Mouse (Mus musculus): ENCODE results near the gene 6430531B16Rik. TPM values are rescaled to one million over a fixed set of nuclear protein-coding genes. Genes with fewer than 3 reads are reported as not detected.
A peak's percentile ranks its signal among the peaks of the same experiment; 100 is the strongest.

The 6430531B16Rik gene
- total RNA-seq, 1 experiment from 2014 or later, result 1.1 TPM

- ATAC-seq (replicated peaks in 1 of 2; ENCODE audit: insufficient read depth in 1 of 2, low FRiP score in 2 of 2, low TSS enrichment in 1 of 2, low read depth in 1 of 2, poor library complexity in 2 of 2, severe bottlenecking in 2 of 2), result peak; percentile 62 to 66
Measured at GRCm38 (mm10) chr7:139950283-139950971, 28.1 kb downstream of the 6430531B16Rik start.

DNA sequence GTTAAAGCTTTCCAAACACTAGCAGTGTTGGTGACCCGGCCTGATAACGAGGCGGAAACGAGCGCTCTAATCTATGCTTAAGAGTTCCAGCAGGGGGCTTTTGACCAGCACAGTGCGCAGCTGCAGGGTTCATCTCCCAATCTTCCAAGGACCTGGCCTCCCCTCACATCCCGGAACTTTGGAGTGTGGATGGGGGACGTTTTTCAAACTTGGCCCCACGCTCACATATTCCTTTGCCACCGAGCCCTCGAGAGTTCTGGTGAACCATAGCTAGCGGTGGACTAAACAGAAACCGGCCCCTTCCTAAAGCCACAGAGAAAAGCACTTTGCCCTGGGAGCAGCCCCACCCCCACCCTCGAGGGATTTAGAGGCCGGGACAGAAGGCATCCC lies 28.7 kb downstream of the 6430531B16Rik start:
- ATAC-seq (replicated peaks in 1 of 2; ENCODE audit: insufficient read depth in 1 of 2, low FRiP score in 2 of 2, low TSS enrichment in 1 of 2, low read depth in 1 of 2, poor library complexity in 2 of 2, severe bottlenecking in 2 of 2), result peak; percentile 78 to 82

- no peak for ATAC-seq (replicated peaks in 1 of 2; ENCODE audit: insufficient read depth in 1 of 2, low FRiP score in 2 of 2, low TSS enrichment in 1 of 2, low read depth in 1 of 2, poor library complexity in 2 of 2, severe bottlenecking in 2 of 2)
Measured at GRCm38 (mm10) chr7:139946032-139946431, 32.5 kb downstream of the 6430531B16Rik start.

DNA sequence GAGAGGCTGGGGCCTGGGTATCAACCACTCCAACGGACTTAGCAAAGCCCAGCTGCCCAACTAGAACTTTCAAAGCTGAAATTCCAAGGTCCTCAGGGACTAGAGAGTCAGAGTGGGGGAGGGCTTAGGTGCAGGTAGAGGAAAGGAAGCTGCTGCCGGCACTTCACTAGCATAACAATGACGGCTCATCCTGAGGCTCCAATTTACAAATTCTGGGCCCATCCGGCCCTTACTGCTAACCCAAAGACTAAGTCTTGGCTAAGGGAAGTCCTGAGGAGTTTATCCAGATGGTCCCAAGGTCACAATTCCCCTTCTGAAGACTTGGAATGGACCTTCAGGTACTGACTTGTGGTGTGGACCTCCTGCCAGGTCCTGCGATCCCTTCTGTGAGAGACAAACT lies 33.0 kb downstream of the 6430531B16Rik start:
- no peak for ATAC-seq (replicated peaks in 1 of 2; ENCODE audit: insufficient read depth in 1 of 2, low FRiP score in 2 of 2, low TSS enrichment in 1 of 2, low read depth in 1 of 2, poor library complexity in 2 of 2, severe bottlenecking in 2 of 2)

DNA sequence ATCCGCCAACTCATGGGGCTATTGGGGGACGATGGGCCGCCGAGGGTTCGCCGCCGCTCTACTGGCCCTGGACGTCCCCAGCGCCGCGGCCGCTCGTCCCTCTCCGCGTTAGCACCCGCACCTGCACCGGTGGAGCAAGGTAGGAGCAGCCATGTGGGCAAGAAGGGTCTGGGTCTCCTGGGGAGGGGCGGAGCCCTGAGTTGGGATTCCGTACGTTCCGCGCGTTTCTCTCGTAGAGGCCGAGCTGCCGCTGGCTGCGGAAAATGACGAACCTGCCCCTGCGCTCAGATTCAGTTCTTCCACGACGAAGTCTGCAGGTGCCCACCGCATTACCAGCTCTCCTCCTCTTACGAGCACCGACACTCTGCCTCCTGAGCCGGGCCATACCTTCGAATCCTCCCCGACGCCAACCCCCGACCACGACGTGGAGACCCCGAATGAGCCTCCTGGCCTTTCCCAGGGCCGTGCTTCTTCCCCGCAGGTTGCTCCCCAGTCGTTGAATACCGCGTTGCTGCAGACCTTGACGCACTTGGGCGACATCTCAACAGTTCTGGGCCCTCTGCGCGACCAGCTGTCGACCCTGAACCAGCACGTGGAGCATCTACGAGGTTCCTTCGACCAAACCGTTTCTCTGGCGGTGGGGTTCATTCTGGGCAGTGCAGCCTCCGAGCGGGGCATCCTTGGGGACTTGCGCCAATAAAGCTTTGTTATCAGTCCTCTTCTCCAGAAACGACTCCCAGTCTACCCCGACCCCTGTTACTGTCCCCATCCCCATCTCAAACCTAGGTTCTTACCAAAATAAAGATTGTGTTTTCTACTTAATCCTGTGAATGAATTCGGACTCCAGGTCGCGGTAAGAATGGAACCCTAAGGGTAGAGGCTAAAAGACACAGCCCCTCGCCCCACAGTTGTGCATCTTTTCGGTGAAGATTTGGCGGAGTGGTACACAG lies 34.0 kb downstream of the 6430531B16Rik start:
- ATAC-seq (replicated peaks in 1 of 2; ENCODE audit: insufficient read depth in 1 of 2, low FRiP score in 2 of 2, low TSS enrichment in 1 of 2, low read depth in 1 of 2, poor library complexity in 2 of 2, severe bottlenecking in 2 of 2), result peak in 1 of 2 experiments; percentile 18; a peak in 2 of 4 replicates

DNA sequence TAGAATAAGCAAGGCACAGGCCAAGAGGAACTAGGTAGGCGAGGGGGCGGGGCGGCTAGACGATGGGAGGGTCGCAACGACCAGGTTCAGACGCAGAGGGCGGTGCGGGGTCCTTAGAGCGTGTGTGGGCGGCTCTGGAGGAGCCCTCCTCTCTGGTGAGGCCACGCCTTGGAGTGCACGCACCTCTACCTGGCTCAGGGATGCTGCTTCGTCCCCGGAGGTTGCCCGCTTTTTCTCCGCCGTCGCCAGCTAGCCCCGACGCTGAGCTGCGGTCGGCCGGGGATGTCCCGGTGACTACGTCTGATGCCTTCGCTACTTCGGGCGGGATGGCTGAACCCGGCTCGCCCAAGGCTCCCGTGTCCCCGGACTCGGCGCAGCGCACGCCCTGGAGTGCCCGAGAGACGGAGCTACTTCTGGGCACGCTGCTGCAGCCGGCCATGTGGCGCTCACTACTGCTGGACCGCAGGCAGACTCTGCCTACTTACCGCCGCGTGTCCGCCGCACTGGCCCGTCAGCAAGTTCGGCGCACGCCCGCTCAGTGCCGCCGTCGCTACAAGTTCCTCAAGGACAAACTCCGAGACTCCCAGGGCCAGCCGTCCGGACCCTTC lies 34.8 kb downstream of the 6430531B16Rik start, which contains the start of gene Utf1:
Gene Utf1, plus strand, starts transcription at position 116 of the 608 bp plus-strand sequence.
- peak; percentile 30 to 51 for ATAC-seq (replicated peaks in 1 of 2; ENCODE audit: insufficient read depth in 1 of 2, low FRiP score in 2 of 2, low TSS enrichment in 1 of 2, low read depth in 1 of 2, poor library complexity in 2 of 2, severe bottlenecking in 2 of 2)

- no peak for ATAC-seq (replicated peaks in 1 of 2; ENCODE audit: insufficient read depth in 1 of 2, low FRiP score in 2 of 2, low TSS enrichment in 1 of 2, low read depth in 1 of 2, poor library complexity in 2 of 2, severe bottlenecking in 2 of 2)
Measured at GRCm38 (mm10) chr7:139940476-139941209, 37.9 kb downstream of the 6430531B16Rik start.

DNA sequence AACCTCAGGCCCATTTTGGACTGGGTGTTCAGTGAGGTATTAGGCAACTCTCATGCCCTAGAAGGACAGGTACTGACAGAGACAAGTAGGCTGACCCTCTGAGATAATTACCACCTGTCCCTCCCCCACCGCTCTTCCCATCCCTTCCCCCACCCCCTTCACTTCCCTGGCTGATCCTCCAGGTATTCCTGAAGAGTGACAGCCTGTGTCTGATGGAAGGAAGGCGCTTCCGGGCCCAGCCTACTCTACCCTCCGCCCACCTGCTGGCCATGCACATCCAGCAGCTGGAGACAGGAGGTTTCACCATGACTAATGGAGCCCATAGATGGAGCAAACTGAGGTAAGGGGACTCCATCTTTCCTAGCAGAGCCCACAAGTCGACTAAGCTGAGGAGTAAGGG lies 40.7 kb downstream of the 6430531B16Rik start:
- ATAC-seq (replicated peaks in 1 of 2; ENCODE audit: insufficient read depth in 1 of 2, low FRiP score in 2 of 2, low TSS enrichment in 1 of 2, low read depth in 1 of 2, poor library complexity in 2 of 2, severe bottlenecking in 2 of 2), result no peak

DNA sequence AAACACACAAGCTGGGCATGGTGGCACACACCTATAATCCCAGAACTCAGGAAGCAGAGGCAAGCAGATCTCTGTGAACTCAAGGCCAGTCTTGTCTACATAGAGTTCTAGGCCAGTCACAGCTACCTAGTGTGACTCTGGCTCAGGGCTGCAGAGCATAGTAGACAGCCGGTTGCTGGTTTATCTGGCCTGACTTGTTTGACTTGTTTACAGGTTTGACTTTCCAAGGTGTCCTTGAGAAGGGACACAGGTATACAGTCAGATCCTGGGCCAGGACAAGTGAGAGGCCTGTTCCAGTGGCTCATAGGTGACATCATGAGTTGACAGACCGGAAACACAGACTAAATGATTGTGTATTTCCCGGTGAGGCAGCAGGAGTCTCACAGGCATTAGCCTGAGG lies 41.4 kb downstream of the 6430531B16Rik start:
- ATAC-seq (replicated peaks in 1 of 2; ENCODE audit: insufficient read depth in 1 of 2, low FRiP score in 2 of 2, low TSS enrichment in 1 of 2, low read depth in 1 of 2, poor library complexity in 2 of 2, severe bottlenecking in 2 of 2), result no peak

DNA sequence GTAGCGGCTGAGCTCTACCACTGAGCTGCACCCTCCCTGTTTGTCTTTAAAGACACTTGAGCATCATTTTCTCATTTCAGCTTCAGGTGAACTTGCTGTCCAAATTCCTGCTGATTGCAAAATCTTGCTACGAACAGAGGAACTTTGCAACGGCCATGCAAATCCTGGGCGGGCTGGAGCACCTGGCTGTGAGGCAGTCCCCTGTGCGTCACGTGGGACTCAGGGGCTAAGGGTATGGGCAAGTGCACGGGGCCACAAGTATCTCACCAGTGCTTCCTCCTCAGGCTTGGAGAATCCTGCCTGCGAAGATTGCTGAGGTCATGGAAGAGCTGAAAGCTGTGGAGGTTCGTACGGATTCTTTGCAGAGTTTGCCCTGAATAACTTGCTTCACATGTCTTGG lies 41.9 kb downstream of the 6430531B16Rik start:
- no peak for ATAC-seq (replicated peaks in 1 of 2; ENCODE audit: insufficient read depth in 1 of 2, low FRiP score in 2 of 2, low TSS enrichment in 1 of 2, low read depth in 1 of 2, poor library complexity in 2 of 2, severe bottlenecking in 2 of 2)

DNA sequence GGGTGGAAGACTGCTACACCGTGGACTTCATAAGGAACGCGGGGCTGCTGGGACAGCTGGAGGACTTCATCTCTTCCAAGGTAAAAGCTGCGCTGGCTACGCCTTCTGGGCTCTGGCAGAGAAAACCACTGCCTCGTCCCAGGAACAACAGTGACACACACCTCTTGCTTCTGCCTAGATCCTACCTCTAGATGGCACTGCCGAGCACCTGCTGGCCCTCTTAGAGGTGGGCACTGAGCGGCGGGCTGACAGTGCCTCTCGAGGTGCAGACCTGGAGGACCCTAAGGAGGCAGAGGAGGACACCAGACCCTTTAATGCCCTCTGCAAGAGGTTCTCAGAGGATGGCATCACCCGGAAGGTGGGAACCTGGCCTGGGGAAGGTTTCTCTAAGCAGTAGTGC lies 47.8 kb downstream of the 6430531B16Rik start:
- peak; percentile 75 to 83 for ATAC-seq (replicated peaks in 1 of 2; ENCODE audit: insufficient read depth in 1 of 2, low FRiP score in 2 of 2, low TSS enrichment in 1 of 2, low read depth in 1 of 2, poor library complexity in 2 of 2, severe bottlenecking in 2 of 2)

Other genes starting within 250 kb of the 6430531B16Rik start
- gene Adgra1, start 144.6 kb downstream of the 6430531B16Rik start, total RNA-seq (2017), result not detected in 2 replicates
- not detected in 2 replicates for gene Kndc1, start 84.1 kb downstream of the 6430531B16Rik start, total RNA-seq (2017)
- gene Utf1, start 35.0 kb downstream of the 6430531B16Rik start, total RNA-seq (2017), result not detected in 2 replicates
- 5.7 and 14.3 TPM in 2 replicates for gene Adam8, start 13.8 kb upstream of the 6430531B16Rik start, total RNA-seq (2017)
- gene Zfp511, start 57.6 kb upstream of the 6430531B16Rik start, total RNA-seq (2017), result 11.9 and 22.5 TPM in 2 replicates
- gene Tubgcp2, start 57.9 kb upstream of the 6430531B16Rik start, total RNA-seq (2017), result 38.0 and 43.5 TPM in 2 replicates
- gene Msx3, start 70.3 kb upstream of the 6430531B16Rik start, total RNA-seq (2017), result not detected in 2 replicates
- gene Caly, start 103.8 kb upstream of the 6430531B16Rik start, total RNA-seq (2017), result not detected in 2 replicates
- gene Prap1, start 114.6 kb upstream of the 6430531B16Rik start, total RNA-seq (2017), result not detected in 2 replicates
- 5.7 and 7.6 TPM in 2 replicates for gene Fuom, start 123.7 kb upstream of the 6430531B16Rik start, total RNA-seq (2017)
- 11.2 and 14.3 TPM in 2 replicates for gene Paox, start 137.0 kb upstream of the 6430531B16Rik start, total RNA-seq (2017)
- 65.3 and 85.7 TPM in 2 replicates for gene Echs1, start 137.7 kb upstream of the 6430531B16Rik start, total RNA-seq (2017)
- 8.2 and 17.1 TPM in 2 replicates for gene Mtg1, start 158.8 kb upstream of the 6430531B16Rik start, total RNA-seq (2017)
- gene Sprn, start 176.1 kb upstream of the 6430531B16Rik start, total RNA-seq (2017), result not detected in 2 replicates
- gene Olfr522, start 186.0 kb upstream of the 6430531B16Rik start, total RNA-seq (2017), result not detected in 2 replicates
- gene Olfr523, start 194.5 kb upstream of the 6430531B16Rik start, total RNA-seq (2017), result not detected in 2 replicates
- not detected in 2 replicates for gene Olfr524, start 227.2 kb upstream of the 6430531B16Rik start, total RNA-seq (2017)
- not detected in 2 replicates for gene Cd163l1, start 239.5 kb upstream of the 6430531B16Rik start, total RNA-seq (2017)